Mouse (Mus musculus): ENCODE data around the gene Slco1c1.

Gene Slco1c1

GRCm38 (mm10) chr6:141523747-141524640, at the start of gene Slco1c1:
Gene Slco1c1, plus strand, starts transcription at chr6:141524368.
- no peak for DNase-seq

- peak; percentile 26 for DNase-seq
Observed at GRCm38 (mm10) chr6:141474696-141475095, 49.5 kb upstream of the Slco1c1 start.

- DNase-seq = peak; percentile 63
Observed at GRCm38 (mm10) chr6:141485302-141486021, 38.7 kb upstream of the Slco1c1 start.

GRCm38 (mm10) chr6:141487266-141487665, 36.9 kb upstream of the Slco1c1 start:
- peak; percentile 16 for DNase-seq

- DNase-seq = peak; percentile 78
Observed at GRCm38 (mm10) chr6:141488619-141489018, 35.5 kb upstream of the Slco1c1 start.

GRCm38 (mm10) chr6:141494909-141495308, 29.3 kb upstream of the Slco1c1 start:
- no peak for DNase-seq

GRCm38 (mm10) chr6:141495634-141496418, 28.3 kb upstream of the Slco1c1 start:
- DNase-seq = no peak

- DNase-seq = no peak
Observed at GRCm38 (mm10) chr6:141499511-141499910, 24.7 kb upstream of the Slco1c1 start.

GRCm38 (mm10) chr6:141501171-141501570, 23.0 kb upstream of the Slco1c1 start:
- no peak for DNase-seq

GRCm38 (mm10) chr6:141522541-141522940, 1.6 kb upstream of the Slco1c1 start:
- DNase-seq = no peak

GRCm38 (mm10) chr6:141525787-141526186, 1.6 kb downstream of the Slco1c1 start:
- DNase-seq = no peak

- DNase-seq = no peak
Observed at GRCm38 (mm10) chr6:141530865-141531264, 6.7 kb downstream of the Slco1c1 start.

GRCm38 (mm10) chr6:141537298-141537697, 13.1 kb downstream of the Slco1c1 start:
- DNase-seq = peak; percentile 8

- DNase-seq = no peak
Observed at GRCm38 (mm10) chr6:141541136-141541535, 17.0 kb downstream of the Slco1c1 start.

GRCm38 (mm10) chr6:141543344-141543743, 19.2 kb downstream of the Slco1c1 start:
- peak; percentile 15 for DNase-seq

- DNase-seq = no peak
Observed at GRCm38 (mm10) chr6:141558118-141558517, 34.0 kb downstream of the Slco1c1 start.

GRCm38 (mm10) chr6:141567366-141567765, 43.2 kb downstream of the Slco1c1 start:
- DNase-seq = no peak

- DNase-seq = no peak
Observed at GRCm38 (mm10) chr6:141567852-141568558, 43.8 kb downstream of the Slco1c1 start.

GRCm38 (mm10) chr6:141568559-141568946, 44.4 kb downstream of the Slco1c1 start:
- DNase-seq = no peak

- DNase-seq = no peak
Observed at GRCm38 (mm10) chr6:141576646-141577200, 52.6 kb downstream of the Slco1c1 start.

- DNase-seq = no peak
Observed at GRCm38 (mm10) chr6:141584791-141585403, 60.7 kb downstream of the Slco1c1 start.

- DNase-seq = no peak
Observed at GRCm38 (mm10) chr6:141590002-141590401, 65.8 kb downstream of the Slco1c1 start.

Data from kidney, postnatal 10 days (tissue).